Mouse (Mus musculus) heart, adult 9 months (tissue): ENCODE measurements at regions not wholly inside any gene's neighbourhood (a gene's known extent, or its start where the extent isn't known, plus 50 kb on each side); places are given as distances from the start of the nearest gene placed in this dataset.

ENCODE experiments used
- DNase-seq, 2 experiments: peaks; one replicate each; pipeline ENCODE4 v3.0.0; 2022; ENCODE audit warnings: low spot score in 2 of 2

GRCm38 (mm10) chr19:15487576-15487975 is 459.6 kb downstream of the Psat1 start:
- no peak for DNase-seq

GRCm38 (mm10) chr19:15481605-15482004 is 465.5 kb downstream of the Psat1 start:
- no peak for DNase-seq

- DNase-seq, result no peak
These were observed 477.6 kb downstream of the Psat1 start for GRCm38 (mm10) chr19:15469541-15469940.

- no peak for DNase-seq
These were observed 480.4 kb downstream of the Psat1 start for GRCm38 (mm10) chr19:15466713-15467112.

GRCm38 (mm10) chr19:15465063-15465760 is 481.9 kb downstream of the Psat1 start:
- DNase-seq, result no peak

- no peak for DNase-seq
These were observed 489.3 kb downstream of the Psat1 start for GRCm38 (mm10) chr19:15457793-15458192.

- no peak for DNase-seq
These were observed 490.0 kb downstream of the Psat1 start for GRCm38 (mm10) chr19:15456943-15457735.

- DNase-seq, result no peak
These were observed 498.1 kb downstream of the Psat1 start for GRCm38 (mm10) chr19:15448989-15449388.

GRCm38 (mm10) chr19:15431798-15432197 is 515.3 kb downstream of the Psat1 start:
- no peak for DNase-seq

GRCm38 (mm10) chr19:15421311-15421710 is 525.8 kb downstream of the Psat1 start:
- DNase-seq, result no peak

- no peak for DNase-seq
These were observed 548.5 kb downstream of the Psat1 start for GRCm38 (mm10) chr19:15398624-15399023.

- DNase-seq, result no peak
These were observed 575.5 kb downstream of the Psat1 start for GRCm38 (mm10) chr19:15371682-15372081.

- no peak for DNase-seq
These were observed 580.2 kb downstream of the Psat1 start for GRCm38 (mm10) chr19:15366951-15367350.

GRCm38 (mm10) chr19:15357181-15357580 is 590.0 kb downstream of the Psat1 start:
- DNase-seq, result no peak

GRCm38 (mm10) chr19:15348356-15348755 is 598.8 kb downstream of the Psat1 start:
- DNase-seq, result no peak

- DNase-seq, result no peak
These were observed 604.9 kb downstream of the Psat1 start for GRCm38 (mm10) chr19:15342229-15342628.

- DNase-seq, result no peak
These were observed 606.7 kb downstream of the Psat1 start for GRCm38 (mm10) chr19:15340305-15340983.

GRCm38 (mm10) chr19:15339979-15340304 is 607.2 kb downstream of the Psat1 start:
- no peak for DNase-seq

- no peak for DNase-seq
These were observed 617.0 kb downstream of the Psat1 start for GRCm38 (mm10) chr19:15330155-15330554.

GRCm38 (mm10) chr19:15299474-15299873 is 647.7 kb downstream of the Psat1 start:
- DNase-seq, result no peak

GRCm38 (mm10) chr19:15285016-15285415 is 662.1 kb downstream of the Psat1 start:
- no peak for DNase-seq

GRCm38 (mm10) chr19:15242781-15243180 is 644.9 kb upstream of the Tle4 start:
- DNase-seq, result no peak
